Mouse (Mus musculus) ZHBTc4 (cell line): ENCODE measurements around the gene Myo1d.

Source experiments
- DNase-seq: peaks from one replicate; pipeline ENCODE4 v3.0.0-alpha.2; 2011; ENCODE audit warnings: low read depth, low spot score

Myo1d gene

DNA sequence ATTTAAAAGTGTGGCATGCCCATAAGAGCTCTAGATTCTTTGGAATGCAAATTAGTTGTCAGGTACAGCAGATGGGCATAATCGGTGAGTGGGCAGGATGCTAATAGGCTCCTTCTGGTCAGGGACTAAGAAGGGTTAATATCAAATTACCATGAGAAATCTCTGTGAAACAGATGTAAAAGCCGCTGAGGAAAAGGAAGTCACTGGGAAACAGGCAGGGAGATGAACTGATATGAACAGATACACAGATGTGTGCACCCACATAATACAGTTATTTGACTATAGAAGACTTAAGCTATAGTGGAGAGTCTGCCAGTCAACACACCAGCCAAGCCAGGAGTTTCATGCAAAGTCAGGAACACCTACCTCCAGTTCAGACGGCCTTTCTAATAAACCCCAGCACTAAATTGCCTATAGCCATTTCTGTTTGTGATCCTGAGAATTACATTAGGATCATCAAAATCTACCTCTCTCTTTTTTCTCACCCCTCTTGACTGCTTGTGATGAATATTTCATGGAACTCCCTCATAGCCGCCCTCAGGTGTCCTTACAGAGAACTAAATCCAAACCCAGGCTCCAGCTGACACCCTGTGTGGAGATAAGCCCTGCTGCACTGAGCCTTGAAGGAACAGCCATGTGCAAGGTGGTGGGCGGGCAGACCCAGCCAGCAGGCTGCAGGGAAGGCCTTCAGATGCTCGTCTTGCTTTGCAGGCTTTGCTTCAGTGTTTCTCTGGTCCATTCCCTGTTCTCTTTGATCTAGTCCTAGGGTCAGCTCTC, 164.7 kb downstream of the Myo1d start:
- no peak for DNase-seq

DNA sequence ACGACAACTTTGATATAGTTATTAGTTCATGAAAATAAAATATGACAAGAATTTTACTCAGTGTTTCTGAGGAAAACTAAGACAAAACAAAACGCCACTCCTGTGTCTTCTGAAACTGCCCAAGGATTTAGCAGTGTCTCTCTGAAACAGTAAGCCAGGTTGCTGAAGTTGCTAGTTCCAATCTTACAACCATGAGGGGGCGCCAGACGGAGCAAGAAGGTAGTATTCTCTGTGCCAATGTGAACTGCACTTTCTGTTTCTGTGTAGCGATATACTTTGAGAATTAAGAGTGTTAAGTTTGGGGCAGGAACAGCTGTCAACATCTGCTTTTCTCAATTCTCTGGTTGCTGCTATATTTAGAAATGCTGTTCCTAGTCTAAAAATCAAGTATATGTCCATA, 165.4 kb downstream of the Myo1d start:
- peak; percentile 47 for DNase-seq

- DNase-seq, result peak; percentile 60
Measured at GRCm38 (mm10) chr11:80613534-80613933, 166.3 kb downstream of the Myo1d start.

DNA sequence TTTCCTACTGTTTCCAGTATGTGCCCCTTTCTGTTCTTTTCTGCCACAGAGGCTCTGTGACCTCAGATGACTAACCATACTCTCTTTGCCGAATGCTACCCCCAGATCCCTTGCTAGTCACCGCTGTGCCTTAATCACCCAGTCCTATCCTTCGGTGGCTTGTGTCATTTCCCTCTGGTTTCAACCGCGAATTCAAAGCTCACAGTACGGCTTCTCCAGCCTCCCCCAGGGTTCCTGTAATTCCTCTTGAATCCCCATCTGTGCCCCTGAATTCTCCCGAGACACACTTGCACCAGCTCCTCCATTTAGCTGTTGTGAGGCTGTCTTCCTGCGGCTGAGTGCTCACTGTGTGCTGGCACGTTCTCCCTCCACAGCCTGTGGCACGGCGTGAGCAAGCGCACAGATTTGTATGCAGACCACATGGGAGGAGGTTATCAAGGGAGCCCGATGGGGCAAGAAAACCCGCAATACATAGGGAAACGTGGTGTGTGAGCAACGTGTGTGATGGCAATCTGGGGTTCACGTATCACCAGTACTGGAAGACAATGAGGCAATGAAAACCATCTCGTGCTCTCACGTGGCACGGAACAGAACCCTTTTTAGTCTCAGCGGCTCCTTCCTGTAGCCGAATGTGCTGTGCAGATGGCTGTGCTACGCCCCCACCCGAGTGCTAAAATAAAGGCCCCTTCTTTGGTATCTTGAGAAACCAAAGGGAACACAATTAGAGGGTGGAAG, 177.0 kb downstream of the Myo1d start:
- peak; percentile 35 for DNase-seq

DNA sequence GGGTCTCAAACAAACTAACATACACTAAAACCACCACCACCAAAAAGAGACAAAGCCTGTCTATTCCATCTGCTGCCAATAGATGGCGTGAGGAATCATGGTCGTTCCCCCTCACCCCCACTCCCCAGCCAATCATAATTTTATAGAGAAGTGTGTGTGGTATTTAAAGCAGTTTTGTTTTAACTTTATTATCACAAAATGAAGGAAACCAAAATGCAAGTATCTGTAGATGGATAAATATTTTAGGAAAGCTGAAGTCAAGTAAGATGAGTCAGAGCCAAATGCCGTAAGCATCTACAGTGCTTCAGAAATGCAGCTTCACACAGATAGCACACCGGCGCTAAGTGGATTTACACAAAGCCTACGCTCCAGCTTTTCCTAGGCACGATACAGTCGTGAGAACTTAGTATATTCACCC, 177.8 kb downstream of the Myo1d start:
- DNase-seq, result peak; percentile 25

- peak; percentile 7 for DNase-seq
Measured at GRCm38 (mm10) chr11:80601040-80601864, 178.6 kb downstream of the Myo1d start.

DNA sequence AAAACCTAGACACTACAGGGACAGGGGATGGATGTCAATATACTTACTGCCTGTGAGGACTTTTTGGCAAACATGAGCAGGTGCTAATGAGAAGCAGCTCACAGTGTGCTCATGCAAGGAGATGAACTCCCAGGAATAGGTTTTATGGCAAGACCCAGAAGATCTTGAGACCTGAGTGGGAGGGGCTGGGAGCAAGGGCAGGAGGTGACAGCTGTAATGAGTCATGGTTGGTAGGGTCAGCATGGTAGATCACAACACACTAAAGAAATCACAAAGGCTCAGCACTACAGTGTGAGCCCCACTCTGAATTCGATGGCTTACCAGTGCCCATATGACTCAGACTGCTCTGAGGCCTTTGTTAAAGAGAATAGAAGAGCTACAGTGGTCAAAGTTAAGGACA, 184.3 kb downstream of the Myo1d start:
- DNase-seq, result no peak

DNA sequence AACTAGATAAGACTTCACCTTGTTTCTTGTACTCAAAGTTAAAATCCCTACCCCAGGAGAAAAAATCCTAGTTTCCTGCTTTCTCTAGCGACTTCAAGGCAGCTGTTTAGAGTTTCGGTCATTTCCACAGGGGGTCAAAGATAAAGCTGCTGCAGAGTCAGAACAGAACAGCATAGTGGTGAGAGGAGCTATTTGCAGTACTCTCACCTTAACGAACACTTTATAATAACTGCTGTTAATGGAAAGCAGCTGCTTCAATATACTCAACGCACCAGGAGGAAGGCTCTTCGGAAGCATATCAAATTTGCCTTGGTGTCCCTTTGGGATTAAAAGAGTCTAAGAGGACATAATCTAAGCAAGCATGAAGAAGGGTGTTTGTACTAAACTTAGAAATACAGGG, 190.4 kb downstream of the Myo1d start:
- no peak for DNase-seq

DNA sequence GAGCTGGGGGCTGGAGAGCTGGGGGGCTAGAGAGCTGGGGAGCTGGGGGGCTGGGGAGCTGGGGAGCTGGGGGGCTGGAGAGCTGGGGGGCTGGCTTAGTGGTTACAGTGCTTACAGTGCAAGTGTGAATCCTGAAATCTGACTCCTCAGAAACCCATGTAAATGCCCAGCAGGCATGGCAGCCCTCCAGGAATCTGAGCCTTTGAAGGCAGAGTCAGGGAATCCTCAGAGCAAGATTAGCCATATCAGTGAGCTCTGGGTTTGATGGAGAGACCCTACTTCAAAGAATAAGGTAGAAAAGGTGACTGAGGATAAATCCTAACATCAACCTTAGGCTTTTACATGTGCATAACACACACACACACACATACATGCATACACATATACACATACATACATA, 194.1 kb downstream of the Myo1d start:
- DNase-seq, result no peak

- no peak for DNase-seq
Measured at GRCm38 (mm10) chr11:80585211-80585610, 194.6 kb downstream of the Myo1d start.

- DNase-seq, result no peak
Measured at GRCm38 (mm10) chr11:80580494-80580893, 199.3 kb downstream of the Myo1d start.

DNA sequence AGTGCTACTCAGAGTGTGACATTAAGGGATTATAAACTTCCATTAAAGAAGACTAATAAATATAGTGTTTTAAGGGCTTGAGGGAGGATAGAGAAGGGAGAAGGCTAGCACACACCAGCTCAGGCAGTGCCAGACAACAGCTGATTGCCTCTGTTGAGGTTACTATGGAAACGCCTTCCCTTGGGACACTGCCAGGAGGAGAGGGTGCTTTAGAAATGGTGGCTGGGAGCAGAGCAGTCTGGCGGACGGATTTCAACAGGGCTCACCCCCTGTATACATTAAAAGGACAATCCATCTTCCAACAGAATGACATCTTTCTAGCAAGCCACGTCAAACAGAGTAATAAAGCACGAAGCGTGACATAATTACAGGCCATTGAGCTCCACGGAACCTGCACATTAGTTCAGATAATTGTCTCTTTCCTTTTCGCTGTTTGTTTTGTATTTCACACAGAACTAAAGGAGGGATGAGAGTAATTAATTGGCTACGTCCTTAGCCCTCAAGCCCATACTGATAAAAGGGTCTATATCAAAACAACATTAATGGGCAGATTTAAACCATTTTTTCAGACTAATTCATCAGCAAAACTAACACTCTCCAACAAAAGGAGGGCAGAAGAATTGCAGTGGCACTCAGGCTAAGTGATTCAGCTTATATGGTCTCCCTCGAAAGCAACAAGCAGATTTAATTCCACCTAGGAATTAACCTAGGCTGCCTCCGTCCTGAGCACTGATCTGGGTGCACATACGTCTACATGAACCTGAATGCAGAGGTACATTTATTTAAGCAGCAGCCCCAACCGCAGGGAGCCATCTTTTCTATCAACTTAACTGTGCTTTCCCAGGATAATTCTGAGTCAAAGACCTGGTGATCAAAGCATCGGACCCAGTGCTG, 201.8 kb downstream of the Myo1d start:
- DNase-seq, result peak; percentile 58

- no peak for DNase-seq
Measured at GRCm38 (mm10) chr11:80575794-80576193, 204.0 kb downstream of the Myo1d start.

GRCm38 (mm10) chr11:80566286-80566685, 213.5 kb downstream of the Myo1d start:
- DNase-seq, result no peak

GRCm38 (mm10) chr11:80564975-80565965, 214.6 kb downstream of the Myo1d start:
- no peak for DNase-seq

DNA sequence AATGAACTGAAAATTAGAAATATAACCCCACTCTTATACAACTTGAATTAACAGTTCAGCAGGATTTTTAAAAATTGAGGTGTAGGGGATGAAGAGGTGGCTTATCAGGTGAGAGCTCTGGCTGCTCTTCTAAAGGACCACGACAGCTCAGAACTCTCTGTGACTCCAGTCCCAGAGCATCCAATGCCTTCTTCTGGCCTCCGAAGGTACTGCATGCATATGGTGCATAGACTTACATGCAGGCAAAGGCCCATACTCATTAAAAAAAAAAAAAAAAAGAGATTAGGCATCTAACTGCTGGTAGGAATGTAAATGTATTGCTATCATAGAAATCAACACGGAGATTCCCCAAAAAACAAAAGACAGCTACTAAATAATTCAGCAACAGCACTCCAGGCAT, 217.3 kb downstream of the Myo1d start:
- peak; percentile 52 for DNase-seq

DNA sequence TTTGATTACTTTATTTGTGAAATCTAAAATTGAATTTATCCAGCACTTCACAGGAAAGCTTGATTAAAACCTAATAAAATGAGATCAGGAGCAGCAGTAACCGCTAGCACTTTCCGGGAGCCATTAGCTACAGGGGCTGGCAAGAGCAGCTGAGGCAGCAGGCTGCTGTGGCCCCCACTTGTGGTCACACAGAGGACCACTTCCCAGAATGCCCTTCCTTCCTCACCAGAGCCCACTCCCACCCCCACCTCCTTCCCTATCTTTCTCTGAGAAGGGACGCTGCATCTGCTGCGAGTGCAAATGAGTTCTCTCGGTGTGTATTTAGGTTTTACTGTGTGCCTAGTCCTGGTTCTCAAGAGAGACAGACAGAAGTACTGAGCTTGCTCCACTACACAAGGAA, 219.1 kb downstream of the Myo1d start:
- no peak for DNase-seq

- DNase-seq, result no peak
Measured at GRCm38 (mm10) chr11:80555416-80555815, 224.4 kb downstream of the Myo1d start.

GRCm38 (mm10) chr11:80553046-80553445, 226.8 kb downstream of the Myo1d start:
- no peak for DNase-seq

DNA sequence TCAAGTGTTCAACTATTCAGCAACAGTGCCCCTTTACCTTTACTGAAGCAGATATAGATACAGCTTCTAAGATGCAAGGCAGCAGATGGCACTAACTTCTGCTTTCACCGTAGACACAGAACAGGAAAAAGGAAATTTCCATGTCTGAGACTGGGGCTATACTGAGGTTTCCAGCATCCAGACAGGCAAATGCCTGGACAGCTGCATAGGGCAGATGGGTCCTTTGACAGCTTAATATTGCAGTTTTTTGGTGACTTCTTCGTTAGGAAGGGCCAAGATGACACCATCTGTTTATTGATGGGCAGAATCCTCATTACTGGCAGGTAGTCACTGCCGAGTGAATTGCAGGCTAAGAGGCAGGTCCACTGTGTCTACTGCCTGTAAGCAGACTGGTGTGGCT, 228.2 kb downstream of the Myo1d start:
- DNase-seq, result no peak
